Mouse (Mus musculus) embryo, embryonic 10 days (tissue): ENCODE measurements around the gene Tram1l1.
"Not testable (repeated sequence)": the region's sequence is repeated elsewhere in the genome, so short reads cannot be mapped to it uniquely, and the experiment has no call there.

Source experiments
- DNase-seq: peaks from one replicate; pipeline ENCODE4 v3.0.0-alpha.2; 2015; ENCODE audit warnings: low spot score

Tram1l1 gene

GRCm38 (mm10) chr3:124320821-124321576, at the start of gene Tram1l1:
TSS of gene Tram1l1 (plus strand) at chr3:124320855.
- peak; percentile 93 for DNase-seq

GRCm38 (mm10) chr3:124271229-124271628, 49.4 kb upstream of the Tram1l1 start:
- no peak for DNase-seq

- DNase-seq, result no peak
Measured at GRCm38 (mm10) chr3:124271668-124272067, 49.0 kb upstream of the Tram1l1 start.

- peak; percentile 13 for DNase-seq
Measured at GRCm38 (mm10) chr3:124272465-124273089, 48.1 kb upstream of the Tram1l1 start.

DNA sequence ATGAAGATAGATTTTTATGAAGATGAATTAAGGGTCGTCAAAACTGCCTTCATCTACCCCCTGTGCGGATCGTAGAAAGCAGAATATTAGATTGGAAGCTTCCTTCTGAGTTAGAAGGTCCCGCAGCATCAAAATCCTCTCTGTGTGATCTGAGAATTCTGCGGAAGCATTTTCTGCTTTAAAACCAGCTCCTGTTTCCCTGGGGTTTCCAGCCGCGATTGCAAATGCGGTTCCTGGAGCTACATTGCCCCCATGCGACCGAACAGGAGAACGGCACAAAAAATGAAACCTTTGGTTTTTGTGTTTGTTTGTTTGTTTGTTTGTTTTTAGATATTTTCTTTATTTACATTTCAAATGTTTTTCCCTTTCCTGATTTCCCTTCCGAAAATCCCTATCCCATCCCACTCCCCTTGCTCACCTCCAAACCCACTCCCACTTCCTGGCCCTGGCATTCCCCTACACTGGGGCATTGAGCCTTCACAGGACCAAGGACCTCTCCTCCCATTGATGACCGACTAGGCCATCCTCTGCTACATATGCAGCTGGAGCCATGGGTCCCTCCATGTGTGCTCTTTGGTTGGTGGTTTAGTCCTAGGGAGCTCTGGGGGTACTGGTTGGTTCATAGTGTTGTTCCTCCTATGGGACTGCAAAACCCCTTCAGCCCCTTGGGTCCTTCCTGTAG, 45.6 kb upstream of the Tram1l1 start:
- peak; percentile 64 for DNase-seq

- DNase-seq, result not testable (repeated sequence)
Measured at GRCm38 (mm10) chr3:124288936-124289335, 31.7 kb upstream of the Tram1l1 start.

- no peak for DNase-seq
Measured at GRCm38 (mm10) chr3:124319254-124319653, 1.4 kb upstream of the Tram1l1 start.

DNA sequence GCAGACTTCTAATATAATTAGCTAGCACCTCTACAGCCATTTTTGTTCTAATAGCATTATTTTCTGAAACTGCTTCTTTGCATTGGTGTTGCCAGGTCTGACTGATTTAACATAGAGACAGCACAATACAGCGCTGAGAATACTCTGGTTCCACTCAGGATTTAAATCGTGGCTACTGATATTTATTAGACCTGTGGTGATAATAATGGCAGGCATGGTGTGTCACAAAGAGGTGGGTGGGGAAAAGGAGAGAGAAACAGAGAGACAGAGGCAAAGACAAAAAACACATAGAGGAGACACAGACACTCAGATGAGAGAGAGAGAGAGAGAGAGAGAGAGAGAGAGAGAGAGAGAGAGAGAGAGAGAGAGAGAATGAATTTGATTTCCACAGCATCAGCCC, 257 bp upstream of the Tram1l1 start:
- no peak for DNase-seq

DNA sequence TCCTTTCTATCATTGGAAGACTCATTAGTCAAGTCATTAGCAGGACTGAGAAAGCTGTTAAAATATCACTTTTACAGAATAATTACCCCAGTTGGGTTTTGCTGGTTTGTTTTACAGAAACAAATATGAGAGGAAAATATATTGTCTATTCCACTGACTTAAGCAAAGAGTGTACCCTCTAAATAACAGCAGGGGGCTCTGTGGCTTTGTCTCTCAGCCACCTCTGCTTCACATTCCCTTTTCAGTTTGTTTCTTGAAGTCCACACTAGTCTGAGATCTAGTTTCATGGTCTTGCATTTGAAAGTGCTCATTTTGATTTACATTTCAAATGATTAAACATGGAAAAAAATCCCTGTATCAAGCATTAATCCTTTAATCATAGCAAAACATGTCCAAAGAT, 25.8 kb downstream of the Tram1l1 start:
- DNase-seq, result peak; percentile 10

DNA sequence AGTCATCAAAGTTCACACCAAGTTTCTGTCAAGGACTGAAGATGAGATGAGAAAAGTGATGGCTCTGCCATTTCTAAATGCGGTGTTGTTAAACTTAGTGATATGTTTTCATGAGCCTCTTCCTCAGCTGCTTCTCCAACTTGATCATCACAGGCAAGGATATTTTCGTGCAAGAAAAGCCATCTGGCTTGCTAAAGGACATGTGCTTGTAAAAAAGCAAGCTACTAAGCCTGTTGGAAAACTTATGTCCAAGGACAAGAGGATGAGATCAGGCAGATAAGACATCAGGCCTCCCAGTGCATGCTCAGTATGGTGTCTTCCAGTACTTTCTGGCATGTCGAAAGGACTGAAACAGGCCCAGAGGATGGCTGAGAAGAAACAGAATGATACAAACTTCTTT, 36.9 kb downstream of the Tram1l1 start:
- DNase-seq, result no peak

GRCm38 (mm10) chr3:124372031-124372430, 51.4 kb downstream of the Tram1l1 start:
- DNase-seq, result no peak
